Mouse (Mus musculus): ENCODE measurements around the gene Tnfsf11. TPM values are rescaled to one million over a fixed set of nuclear protein-coding genes. Genes with fewer than 3 reads are reported as not detected.

The Tnfsf11 gene
- polyA plus RNA-seq, 1 experiment from 2014 or later, result not detected

- no peaks in the 10 kb centered on the region for H3K27me3 ChIP-seq (replicated peaks)
- H3K9me3 ChIP-seq, result no peaks in the 10 kb centered on the region
- no peak overlapping the region for H3K27ac ChIP-seq
- no peak overlapping the region for H3K9ac ChIP-seq
- whole genome bisulfite sequencing, result 75% methylated on average over 4 of the region's 4 CpGs
- no peak for ATAC-seq (ENCODE audit: low FRiP score, low read depth)
- no peaks in the 10 kb centered on the region for H3K4me1 ChIP-seq
- no peaks in the 10 kb centered on the region for H3K36me3 ChIP-seq
- H3K4me3 ChIP-seq, result no peak overlapping the region
- no peak overlapping the region for H3K4me2 ChIP-seq (replicated peaks)
Measured at GRCm38 (mm10) chr14:78236144-78236543, 71.7 kb downstream of the Tnfsf11 start.

- H3K9me3 ChIP-seq, result no peaks in the 10 kb centered on the region
- WGBS, result 17% methylated on average over 3 of the region's 3 CpGs
- no peak overlapping the region for H3K27ac ChIP-seq
- no peak overlapping the region for H3K9ac ChIP-seq
- no peak overlapping the region for H3K4me3 ChIP-seq
- H3K4me2 ChIP-seq (replicated peaks), result no peak overlapping the region
- no peaks in the 10 kb centered on the region for H3K36me3 ChIP-seq
- H3K4me1 ChIP-seq, result no peaks in the 10 kb centered on the region
- no peak for ATAC-seq (ENCODE audit: low FRiP score, low read depth)
- H3K27me3 ChIP-seq (replicated peaks), result no peaks in the 10 kb centered on the region
Measured at GRCm38 (mm10) chr14:78235296-78235695, 72.5 kb downstream of the Tnfsf11 start.

GRCm38 (mm10) chr14:78229012-78229411 is 78.8 kb downstream of the Tnfsf11 start:
- ATAC-seq (ENCODE audit: low FRiP score, low read depth), result no peak
- H3K9ac ChIP-seq, result no peak overlapping the region
- no peak overlapping the region for H3K27ac ChIP-seq

More at GRCm38 (mm10) chr14:78229012-78229411, 78.8 kb downstream of the Tnfsf11 start:
- Histone ChIP-seq H3K4me2 (replicated peaks) (no peak overlapping the region), H3K36me3 (no peaks in the 10 kb centered on the region), H3K4me3 (no peak overlapping the region), H3K27me3 (replicated peaks) (no peaks in the 10 kb centered on the region), H3K9me3 (no peaks in the 10 kb centered on the region), H3K4me1 (no peaks in the 10 kb centered on the region)
- WGBS, result 65% methylated on average over 4 of the region's 4 CpGs

Small RNA genes lying within 50 kb of the gene (microRNA-seq; reads per million reads assigned to microRNA genes)
- gene Gm23652, result not detected

Other genes starting within 250 kb of the Tnfsf11 start
- not detected in 2 replicates for gene Fam216b, start 219.0 kb downstream of the Tnfsf11 start, polyA plus RNA-seq (2016; fragmentation: Nextera tagmentation; extraction: Ambion mirVana)
- gene Akap11, start 228.8 kb upstream of the Tnfsf11 start, polyA plus RNA-seq (2016; fragmentation: Nextera tagmentation; extraction: Ambion mirVana), result 35.8 and 36.8 TPM in 2 replicates

Measured in neural tube, embryonic 12.5 days (tissue).